Mouse (Mus musculus): Measurements from ENCODE around the gene C1qb. TPM values are rescaled to one million over a fixed set of nuclear protein-coding genes. Genes with fewer than 3 reads are reported as not detected.

C1qb gene
- polyA plus RNA-seq, 1 experiment from 2014 or later = not detected

DNA sequence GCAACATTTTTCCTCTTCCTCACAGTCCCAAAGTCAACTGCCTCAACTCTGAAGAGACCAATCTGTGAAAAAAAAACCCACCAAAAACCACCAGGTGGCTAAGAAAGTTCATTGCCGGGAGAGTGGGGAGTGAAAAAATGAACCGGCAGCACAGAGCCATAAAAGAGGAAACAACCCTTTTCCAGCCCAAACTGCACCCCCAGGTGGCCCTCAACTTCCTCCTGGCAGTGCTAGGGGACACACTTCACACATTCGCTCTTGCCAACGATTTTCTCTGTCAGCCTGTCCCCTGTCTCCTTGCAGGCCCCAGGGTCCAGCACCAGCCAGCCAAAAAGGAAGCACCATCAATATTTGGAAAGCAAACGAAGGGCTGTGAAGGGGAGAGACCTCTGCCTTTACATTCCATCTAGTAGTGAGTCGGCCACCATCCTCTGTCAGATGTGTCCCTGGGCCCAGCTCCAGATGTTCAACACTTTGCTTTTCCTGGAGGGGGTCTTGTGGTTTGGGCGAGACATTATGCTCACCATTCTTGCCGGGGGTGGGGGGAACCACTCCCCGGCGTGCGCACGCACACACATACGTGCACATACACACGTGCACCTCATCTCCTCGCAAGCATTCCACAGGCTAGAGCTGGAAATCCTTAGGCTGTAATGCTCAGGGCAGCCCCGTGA, 53.3 kb downstream of the C1qb start:
- no peaks in the 10 kb centered on the region for H3K27me3 ChIP-seq
- ChIA-PET CTCF (no interaction called here), POLR2A (no interaction called here)
- in situ Hi-C loops (cut with MboI; ENCODE audit: low pct_unique_long_range_greater_than_20kb) = no loop called here
- ATAC-seq = no peak
- TF ChIP-seq CTCF (IDR thresholded peaks at IDR 0.05) = no peak
- DNase-seq (ENCODE audit: low read depth, low spot score) = no peak

DNA sequence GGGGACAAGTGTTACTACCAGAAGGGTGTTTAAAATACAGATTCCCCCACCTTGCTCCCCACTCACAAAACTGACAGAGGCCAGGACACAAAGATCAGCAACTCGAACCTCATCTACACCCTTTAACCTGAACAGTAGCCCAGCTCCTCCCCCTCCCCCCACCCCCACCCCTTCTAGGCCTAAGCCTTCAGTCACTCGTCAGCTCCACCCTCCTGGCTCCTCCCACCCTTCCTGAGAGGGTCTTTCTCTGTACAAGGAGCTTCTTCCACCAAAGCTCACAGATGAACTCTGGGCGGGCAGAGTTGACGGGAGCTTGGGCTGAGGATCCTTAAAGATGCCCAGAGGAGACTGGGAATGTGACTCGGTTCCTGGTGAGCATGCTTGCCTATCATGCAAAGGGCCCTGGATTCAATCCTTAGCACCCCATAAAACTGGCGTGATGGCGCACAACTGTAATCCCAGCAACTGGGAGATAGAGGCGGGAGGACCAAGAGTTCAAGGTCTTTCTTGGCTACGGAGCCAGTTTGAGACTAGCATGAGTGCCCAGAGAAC, 55.6 kb downstream of the C1qb start:
- ATAC-seq (no peak), DNase-seq (ENCODE audit: low read depth, low spot score) (no peak)
- no peaks in the 10 kb centered on the region for H3K27me3 ChIP-seq
- in situ Hi-C loops (cut with MboI; ENCODE audit: low pct_unique_long_range_greater_than_20kb) = no loop called here
- TF ChIP-seq CTCF (IDR thresholded peaks at IDR 0.05) = no peak
- POLR2A ChIA-PET = no interaction called here
- CTCF ChIA-PET = no interaction called here

Other genes with a start within 250 kb of the C1qb start
- gene Ephb2, start 50.2 kb downstream of the C1qb start, polyA plus RNA-seq (2021) = 2.3 TPM
- gene C1qc, start 6.9 kb upstream of the C1qb start, polyA plus RNA-seq (2021) = not detected
- not detected for gene C1qa, start 12.6 kb upstream of the C1qb start, polyA plus RNA-seq (2021)
- not detected for gene Epha8, start 70.6 kb upstream of the C1qb start, polyA plus RNA-seq (2021)
- gene Zbtb40, start 162.6 kb upstream of the C1qb start, polyA plus RNA-seq (2021) = 6.0 TPM

Measured in Patski (cell line).